Mouse (Mus musculus) retina, embryonic 14.5 days (tissue): ENCODE results near the gene Tmprss9.
A peak's percentile ranks its signal among the peaks of the same experiment; 100 is the strongest.

Experiments used
- DNase-seq: peaks from one replicate; pipeline ENCODE4 v3.0.0-alpha.2; 2015; ENCODE audit warnings: low spot score

The Tmprss9 gene

GRCm38 (mm10) chr10:80915736-80916135 is 44.1 kb downstream of the Tmprss9 start:
- DNase-seq, result no peak

GRCm38 (mm10) chr10:80917336-80917778 is 45.7 kb downstream of the Tmprss9 start:
- no peak for DNase-seq

- DNase-seq, result peak; percentile 84
These were observed 46.3 kb downstream of the Tmprss9 start, which contains the start of gene Lmnb2 for GRCm38 (mm10) chr10:80917779-80918434. TSS of gene Lmnb2 (minus strand) at chr10:80918245.

GRCm38 (mm10) chr10:80921923-80922322 is 50.3 kb downstream of the Tmprss9 start:
- DNase-seq, result peak; percentile 55

GRCm38 (mm10) chr10:80925472-80925871 is 53.8 kb downstream of the Tmprss9 start:
- no peak for DNase-seq

- peak; percentile 87 for DNase-seq
These were observed 57.1 kb downstream of the Tmprss9 start for GRCm38 (mm10) chr10:80928586-80929298.

GRCm38 (mm10) chr10:80929299-80930226 is 57.9 kb downstream of the Tmprss9 start, which contains the start of gene Gadd45b:
TSS of gene Gadd45b (plus strand) at chr10:80930073.
- peak; percentile 99 for DNase-seq

- DNase-seq, result no peak
These were observed 58.9 kb downstream of the Tmprss9 start for GRCm38 (mm10) chr10:80930361-80931152.

GRCm38 (mm10) chr10:80931153-80931671 is 59.6 kb downstream of the Tmprss9 start:
- no peak for DNase-seq

GRCm38 (mm10) chr10:80931695-80932094 is 60.0 kb downstream of the Tmprss9 start:
- no peak for DNase-seq

- no peak for DNase-seq
These were observed 60.6 kb downstream of the Tmprss9 start for GRCm38 (mm10) chr10:80932206-80932605.

GRCm38 (mm10) chr10:80932700-80933420 is 61.2 kb downstream of the Tmprss9 start:
- DNase-seq, result no peak

GRCm38 (mm10) chr10:80933421-80933979 is 61.9 kb downstream of the Tmprss9 start:
- no peak for DNase-seq

- no peak for DNase-seq
These were observed 62.7 kb downstream of the Tmprss9 start for GRCm38 (mm10) chr10:80934136-80934985.

- no peak for DNase-seq
These were observed 63.6 kb downstream of the Tmprss9 start for GRCm38 (mm10) chr10:80935241-80935640.

- no peak for DNase-seq
These were observed 64.0 kb downstream of the Tmprss9 start for GRCm38 (mm10) chr10:80935698-80936097.

GRCm38 (mm10) chr10:80936135-80936809 is 64.6 kb downstream of the Tmprss9 start:
- DNase-seq, result no peak

GRCm38 (mm10) chr10:80936810-80937164 is 65.1 kb downstream of the Tmprss9 start:
- no peak for DNase-seq

- no peak for DNase-seq
These were observed 66.0 kb downstream of the Tmprss9 start for GRCm38 (mm10) chr10:80937646-80938045.
